Mouse (Mus musculus): Measurements from ENCODE around the gene 2510039O18Rik.

GRCm38 (mm10) chr4:147959881-147960831 is 19.5 kb downstream of the 2510039O18Rik start:
- peak; percentile 86 for TF ChIP-seq CTCF (IDR thresholded peaks at IDR 0.05; ENCODE audit: low read depth)
- TF ChIP-seq EP300 (IDR thresholded peaks at IDR 0.05; ENCODE audit: low read depth), result no peak
